Mouse (Mus musculus) intestine, postnatal 0 days (tissue): Measurements from ENCODE around the gene Fbxl4. TPM values are rescaled to one million over a fixed set of nuclear protein-coding genes. Genes with fewer than 3 reads are reported as not detected.
A peak's percentile ranks its signal among the peaks of the same experiment; 100 is the strongest.

Experiments
- ATAC-seq: fragments of 200-750 bp; cut with Nextera tagmentation; 2 replicates; pipeline ENCODE4 v1.8.0; 2017; ENCODE audit warnings: mild to moderate bottlenecking, moderate TSS enrichment, moderate library complexity
- H3K27ac ChIP-seq: fragments of 300-500 bp; sonication (generic); 2 replicates; pipeline ENCODE4 v1.5.1; 2014; ENCODE audit warnings: mild to moderate bottlenecking, low read depth, low read length, moderate library complexity
- H3K27me3 ChIP-seq: fragments of 300-500 bp; sonication (generic); replicated peaks from 2 replicates; pipeline ENCODE4 v1.6.1; 2014; ENCODE audit warnings: low read length, mixed read lengths; ENCODE audit not compliant: control insufficient read depth, insufficient read depth
- H3K36me3 ChIP-seq: fragments of 300-500 bp; sonication (generic); 2 replicates; pipeline ENCODE4 v1.6.1; 2014; ENCODE audit warnings: mild to moderate bottlenecking, moderate library complexity; ENCODE audit not compliant: control insufficient read depth, insufficient read depth
- H3K4me1 ChIP-seq: fragments of 300-500 bp; sonication (generic); replicated peaks from 2 replicates; pipeline ENCODE4 v1.6.1; 2014; ENCODE audit warnings: antibody characterized with exemption, low read length, mixed read lengths; ENCODE audit not compliant: control insufficient read depth, insufficient read depth
- H3K4me2 ChIP-seq: fragments of 300-500 bp; sonication (generic); replicated peaks from 2 replicates; pipeline ENCODE4 v1.6.1; 2014; ENCODE audit warnings: low read depth, mild to moderate bottlenecking, moderate library complexity
- H3K4me3 ChIP-seq: fragments of 300-500 bp; sonication (generic); 2 replicates; pipeline ENCODE4 v1.5.1; 2014; ENCODE audit warnings: low read depth, low read length
- H3K9ac ChIP-seq: fragments of 300-500 bp; sonication (generic); 2 replicates; pipeline ENCODE4 v1.6.1; 2014; ENCODE audit warnings: mild to moderate bottlenecking, low read depth, low read length
- H3K9me3 ChIP-seq: fragments of 300-500 bp; sonication (generic); 2 replicates; pipeline ENCODE4 v1.6.1; 2016; ENCODE audit warnings: mixed run types; ENCODE audit not compliant: control insufficient read depth
- CTCF ChIP-seq: sonication (generic); IDR thresholded peaks from 2 replicates; pipeline ENCODE4 v1.5.1; 2016; ENCODE audit warnings: low read depth, mild to moderate bottlenecking, control low read depth, antibody characterized with exemption, moderate library complexity
- WGBS: fragments of 180-500 bp; shearing (Covaris S2); extraction: QIAGEN DNeasy Blood & Tissue Kit; methylation state at CpG from one replicate; pipeline ENCODE4 v1.1.7; 2014; 5-methylcytosine and 5-hydroxymethylcytosine counted together
- polyA plus RNA-seq: library from polyadenylated mRNA; unstranded; fragments of >200 nt; fragmentation: Nextera tagmentation; extraction: Ambion mirVana; gene quantifications from 2 replicates; pipeline ENCODE4 v1.2.1, GENCODE M21; 2015

Fbxl4 gene
- polyA plus RNA-seq, 1 experiment from 2014 or later = 13.9 TPM

DNA sequence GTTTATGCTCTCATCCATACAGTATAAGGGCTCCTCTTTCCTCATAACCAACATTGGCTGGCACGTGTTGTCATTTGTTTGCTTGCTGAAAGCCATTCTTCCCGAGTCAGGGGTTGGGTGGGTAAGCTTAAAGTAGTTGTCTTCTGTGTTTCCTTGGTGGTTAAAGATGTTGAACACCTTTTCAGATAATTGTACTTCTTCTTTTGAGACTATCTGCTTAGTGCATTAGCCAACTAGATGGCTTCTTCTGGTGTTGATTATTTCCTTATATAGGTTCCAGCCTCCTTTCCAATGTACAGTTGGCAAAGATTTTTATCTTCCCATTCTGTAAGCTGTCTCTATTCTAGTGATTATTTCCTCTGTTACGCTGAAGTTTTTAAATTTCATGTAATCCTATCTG lies 70.8 kb downstream of the Fbxl4 start:
- WGBS = 89% methylated on average over 3 of the region's 3 CpGs
- no peak for TF ChIP-seq CTCF

GRCm38 (mm10) chr4:22469575-22469974 lies 112.2 kb downstream of the Fbxl4 start:
- Histone ChIP-seq H3K27ac (no peak overlapping the region), H3K4me3 (no peak overlapping the region), H3K27me3 (no peaks in the 10 kb centered on the region), H3K4me1 (no peaks in the 10 kb centered on the region), H3K36me3 (no peaks in the 10 kb centered on the region), H3K4me2 (no peak overlapping the region), H3K9me3 (no peaks in the 10 kb centered on the region), H3K9ac (no peak overlapping the region)
- 79% methylated on average over 1 of the region's 1 CpGs for whole genome bisulfite sequencing
- TF ChIP-seq CTCF = no peak
- ATAC-seq = no peak

More for the DNA sequence above, 70.8 kb downstream of the Fbxl4 start:
- Histone ChIP-seq H3K4me3 (no peak overlapping the region), H3K4me2 (no peak overlapping the region), H3K9me3 (no peaks in the 10 kb centered on the region), H3K36me3 (no peaks in the 10 kb centered on the region; the same call in 1 of the 2 replicates), H3K27me3 (no peaks in the 10 kb centered on the region), H3K9ac (no peak overlapping the region), H3K4me1 (no peaks in the 10 kb centered on the region), H3K27ac (no peak overlapping the region)
- ATAC-seq = no peak

- H3K27me3 ChIP-seq = peaks cover 68% of the 10 kb centered on the region
- H3K4me2 ChIP-seq = peak overlapping the region; percentile 51
- no peaks in the 10 kb centered on the region for H3K4me1 ChIP-seq
- TF ChIP-seq CTCF = peak; percentile 83
- H3K36me3 ChIP-seq = no peaks in the 10 kb centered on the region
- no peaks in the 10 kb centered on the region for H3K9me3 ChIP-seq
- H3K4me3 ChIP-seq = peak overlapping the region; percentile 23; the same call in 1 of the 2 replicates
- no peak for ATAC-seq
- H3K27ac ChIP-seq = no peak overlapping the region
- H3K9ac ChIP-seq = no peak overlapping the region
- 1% methylated on average over 23 of the region's 23 CpGs for WGBS
Measured at GRCm38 (mm10) chr4:22476967-22477710, 119.8 kb downstream of the Fbxl4 start.

GRCm38 (mm10) chr4:22477711-22478230 lies 120.4 kb downstream of the Fbxl4 start:
- no peak for TF ChIP-seq CTCF
- Histone ChIP-seq H3K9me3 (no peaks in the 10 kb centered on the region), H3K4me1 (no peaks in the 10 kb centered on the region), H3K4me3 (peak overlapping the region; percentile 23; the same call in 1 of the 2 replicates), H3K9ac (no peak overlapping the region), H3K36me3 (no peaks in the 10 kb centered on the region), H3K4me2 (peak overlapping the region; percentile 51), H3K27me3 (peaks cover 73% of the 10 kb centered on the region), H3K27ac (no peak overlapping the region)
- ATAC-seq = no peak
- WGBS = under 1% methylated on average over 25 of the region's 28 CpGs

DNA sequence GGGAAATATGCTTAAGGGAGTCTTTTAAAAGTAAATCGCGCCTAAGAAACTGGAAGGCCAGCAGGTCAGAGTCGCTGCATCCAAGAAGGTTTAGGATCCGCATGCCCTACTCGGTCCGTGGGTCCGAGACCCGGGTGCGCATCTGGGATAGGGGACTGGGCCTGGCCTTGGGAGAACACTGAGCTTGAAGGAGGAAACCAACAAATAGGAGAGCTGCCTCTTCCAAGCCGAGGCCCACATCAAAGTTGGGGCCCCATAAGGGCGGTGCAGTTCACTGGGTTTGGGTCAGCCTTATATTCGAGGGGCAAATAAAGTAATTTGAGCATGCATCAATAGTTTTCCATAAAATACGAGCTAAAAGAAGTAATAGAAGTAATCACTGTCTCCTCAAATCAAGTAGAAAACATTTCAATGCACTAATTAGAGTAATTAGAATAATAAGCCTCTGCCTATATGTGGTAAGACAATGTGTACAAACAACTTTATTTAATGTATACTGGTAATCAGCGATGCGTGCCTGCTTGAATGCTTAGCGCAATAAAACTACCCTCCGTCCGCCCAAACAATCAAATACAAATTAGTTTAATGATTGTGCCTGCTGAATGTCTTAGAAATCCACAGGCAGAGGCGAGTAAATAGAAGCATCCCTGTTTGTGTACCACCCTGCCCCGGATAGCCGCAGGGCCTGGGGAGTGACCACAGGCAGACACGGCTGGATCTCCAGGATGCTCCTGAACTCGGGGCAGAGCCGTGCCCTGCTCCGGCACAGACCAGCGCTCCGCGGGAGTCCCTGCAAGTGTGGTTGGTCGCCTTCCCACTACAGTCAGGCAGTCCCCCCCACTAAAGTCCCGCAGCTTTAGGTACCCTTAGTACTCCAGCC lies 121.4 kb downstream of the Fbxl4 start:
- Histone ChIP-seq H3K4me2 (no peak overlapping the region), H3K9ac (no peak overlapping the region), H3K36me3 (no peaks in the 10 kb centered on the region), H3K4me1 (no peaks in the 10 kb centered on the region), H3K9me3 (no peaks in the 10 kb centered on the region), H3K27ac (no peak overlapping the region), H3K4me3 (no peak overlapping the region), H3K27me3 (peaks cover 82% of the 10 kb centered on the region)
- 3% methylated on average over 30 of the region's 30 CpGs for WGBS
- ATAC-seq = no peak; the same call in 1 of the 2 replicates
- TF ChIP-seq CTCF = no peak
